Mouse (Mus musculus) thymus, adult 2 months (tissue): ENCODE measurements around the gene Mrpl43.
"Not testable (repeated sequence)": the region's sequence is repeated elsewhere in the genome, so short reads cannot be mapped to it uniquely, and the experiment has no call there.

Source experiments
- CTCF ChIP-seq: fragments of 200-500 bp; IDR thresholded peaks from 2 replicates; pipeline ENCODE4 v1.5.1; 2012; ENCODE audit warnings: mild to moderate bottlenecking, control low read depth, low read length, moderate library complexity, borderline replicate concordance; ENCODE audit not compliant: control insufficient read depth, poor library complexity, insufficient read depth; ENCODE audit errors: extremely low read depth
- POLR2A ChIP-seq: fragments of 200-500 bp; IDR thresholded peaks from 2 replicates; pipeline ENCODE4 v1.6.1; 2012; ENCODE audit warnings: mild to moderate bottlenecking, low read length, control low read depth, moderate library complexity; ENCODE audit not compliant: control insufficient read depth, poor library complexity, insufficient read depth; ENCODE audit errors: extremely low read depth

GRCm38 (mm10) chr19:45038198-45038597, 32.0 kb upstream of the Mrpl43 start:
- not testable (repeated sequence) for TF ChIP-seq POLR2A, CTCF
